9 mouse cellular contexts compared by ENCODE assay signal in genomic region chr9:86951958-86952509, GRCm38 (mm10).
A peak's percentile ranks its signal among the peaks of the same experiment; 100 is the strongest.
DNase-seq lines count a peak whose midpoint lies in the region; ATAC-seq and TF ChIP-seq lines count a peak whose summit lies in the region.
"Had no signal": no experiment of that assay in that cellular context is flagged by ENCODE, and none has a peak within 500 bp of the region (broad histone marks: within the 10 kb centered on the region; RNA-seq: fewer than 3 reads in every experiment).

No protein-coding gene starts in this region.

- H3K4me2 ChIP-seq in lung, postnatal 0 days (replicated peaks; ENCODE audit: low read depth, low read length) = no peak overlapping the region
- no peak overlapping the region for H3K4me2 ChIP-seq in embryonic facial prominence, embryonic 15.5 days (replicated peaks)
- H3K4me2 ChIP-seq in kidney, embryonic 15.5 days = no peak overlapping the region

- H3K27ac ChIP-seq in lung, postnatal 0 days (ENCODE audit: low read length) = no peak overlapping the region
- peak overlapping the region; percentile 4; the same call in 1 of the 2 replicates for H3K27ac ChIP-seq in embryonic facial prominence, embryonic 15.5 days (replicated peaks)
- no peak overlapping the region for H3K27ac ChIP-seq in kidney, embryonic 15.5 days

- intact Hi-C loops in left cerebral cortex, postnatal 4 days (cut with DNase I) = no loop called here

- TF ChIP-seq EP300 in lung, postnatal 0 days (IDR thresholded peaks at IDR 0.05) = no peak

- H3K27me3 ChIP-seq in lung, postnatal 0 days (replicated peaks; ENCODE audit: insufficient read depth, low read length) = no peaks in the 10 kb centered on the region
- no peaks in the 10 kb centered on the region for H3K27me3 ChIP-seq in embryonic facial prominence, embryonic 15.5 days
- no peaks in the 10 kb centered on the region for H3K27me3 ChIP-seq in kidney, embryonic 15.5 days

- DNase-seq in lung, postnatal 0 days (ENCODE audit: low spot score) = peak; percentile 54
- DNase-seq in lung, postnatal 14 days = no peak
- peak; percentile 5 for DNase-seq in right cerebral cortex, postnatal 25 days
- no peak for DNase-seq in layer of hippocampus, postnatal 36 days
- DNase-seq in left cerebral cortex, postnatal 4 days = no peak

- no peaks in the 10 kb centered on the region for H3K4me1 ChIP-seq in lung, postnatal 0 days (ENCODE audit: insufficient read depth, low read depth, low read length)
- peaks cover 9% of the 10 kb centered on the region; the same call in 1 of the 2 replicates for H3K4me1 ChIP-seq in embryonic facial prominence, embryonic 15.5 days
- peaks cover 18% of the 10 kb centered on the region for H3K4me1 ChIP-seq in kidney, embryonic 15.5 days

- no peaks in the 10 kb centered on the region for H3K36me3 ChIP-seq in lung, postnatal 0 days (ENCODE audit: insufficient read depth, low read length)
- H3K36me3 ChIP-seq in embryonic facial prominence, embryonic 15.5 days = no peaks in the 10 kb centered on the region
- H3K36me3 ChIP-seq in kidney, embryonic 15.5 days = no peaks in the 10 kb centered on the region

- H3K9ac ChIP-seq in lung, postnatal 0 days (replicated peaks; ENCODE audit: low read depth) = no peak overlapping the region
- no peak overlapping the region for H3K9ac ChIP-seq in embryonic facial prominence, embryonic 15.5 days
- no peak overlapping the region for H3K9ac ChIP-seq in kidney, embryonic 15.5 days

- no peak overlapping the region for H3K4me3 ChIP-seq in lung, postnatal 0 days (ENCODE audit: low read depth, low read length)
- H3K4me3 ChIP-seq in embryonic facial prominence, embryonic 15.5 days (replicated peaks) = no peak overlapping the region
- no peak overlapping the region for H3K4me3 ChIP-seq in kidney, embryonic 15.5 days (replicated peaks)
- H3K4me3 ChIP-seq: erythroblast, embryonic 14.5 days had no signal

- 29% methylated on average over 11 of the region's 11 CpGs for WGBS in lung, postnatal 0 days
- WGBS in embryonic facial prominence, embryonic 15.5 days = 32% methylated on average over 11 of the region's 11 CpGs
- WGBS in kidney, embryonic 15.5 days = 40% methylated on average over 11 of the region's 11 CpGs

- TF ChIP-seq CTCF in lung, postnatal 0 days (IDR thresholded peaks at IDR 0.05) = no peak

- ATAC-seq in lung, postnatal 0 days = peak; percentile 57
- peak; percentile 57; the same call in 1 of the 2 replicates for ATAC-seq in embryonic facial prominence, embryonic 15.5 days (ENCODE audit: insufficient number of reproducible peaks, low FRiP score, low TSS enrichment, low read depth)
- ATAC-seq in kidney, embryonic 15.5 days (replicated peaks; ENCODE audit: low FRiP score) = peak; percentile 68; the same call in 1 of the 2 replicates
- ATAC-seq in erythroblast, adult 5-6 weeks (replicated peaks; ENCODE audit: low FRiP score, poor library complexity, severe bottlenecking) = no peak

- H3K9me3 ChIP-seq in lung, postnatal 0 days (ENCODE audit: low read length) = no peaks in the 10 kb centered on the region
- no peaks in the 10 kb centered on the region for H3K9me3 ChIP-seq in embryonic facial prominence, embryonic 15.5 days (replicated peaks)
- H3K9me3 ChIP-seq in kidney, embryonic 15.5 days (replicated peaks) = no peaks in the 10 kb centered on the region

Comparison
In these comparisons a context has a peak if more than half of its experiments do, and no peak if none do; other contexts are left out.
1. DNase-seq: peak in lung, postnatal 0 days (single experiment) and right cerebral cortex, postnatal 25 days (single experiment); none in lung, postnatal 14 days (single experiment), layer of hippocampus, postnatal 36 days (0 of 2) and left cerebral cortex, postnatal 4 days (single experiment).